Mouse (Mus musculus) liver, embryonic 13.5 days (tissue): Measurements from ENCODE around the gene Foxj1. TPM values are rescaled to one million over a fixed set of nuclear protein-coding genes. Genes with fewer than 3 reads are reported as not detected.

ENCODE experiments used
- ATAC-seq: fragments of 200-750 bp; cut with Nextera tagmentation; 2 replicates; pipeline ENCODE4 v1.8.0; 2017; ENCODE audit warnings: low read depth, mild to moderate bottlenecking, moderate number of reproducible peaks, moderate library complexity
- DNase-seq: peaks from one replicate; pipeline ENCODE4 v3.0.0; 2022
- H3K27ac ChIP-seq: fragments of 300-500 bp; sonication (generic); 2 replicates; pipeline ENCODE4 v1.5.1; 2015; ENCODE audit warnings: moderate library complexity, mild to moderate bottlenecking, inconsistent platforms
- H3K27me3 ChIP-seq: fragments of 300-500 bp; sonication (generic); 2 replicates; pipeline ENCODE4 v1.6.1; 2015; ENCODE audit warnings: mild to moderate bottlenecking, inconsistent platforms
- H3K36me3 ChIP-seq: fragments of 300-500 bp; sonication (generic); 2 replicates; pipeline ENCODE4 v1.6.1; 2015; ENCODE audit warnings: mild to moderate bottlenecking, inconsistent platforms
- H3K4me1 ChIP-seq: fragments of 300-500 bp; sonication (generic); replicated peaks from 2 replicates; pipeline ENCODE4 v1.6.1; 2015; ENCODE audit warnings: inconsistent platforms
- H3K4me2 ChIP-seq: fragments of 300-500 bp; sonication (generic); 2 replicates; pipeline ENCODE4 v1.6.1; 2015; ENCODE audit warnings: inconsistent platforms, mild to moderate bottlenecking, moderate library complexity
- H3K4me3 ChIP-seq: fragments of 300-500 bp; sonication (generic); replicated peaks from 2 replicates; pipeline ENCODE4 v1.5.1; 2015; ENCODE audit warnings: mild to moderate bottlenecking, inconsistent platforms
- H3K9ac ChIP-seq: fragments of 300-500 bp; sonication (generic); 2 replicates; pipeline ENCODE4 v1.6.1; 2015; ENCODE audit warnings: mild to moderate bottlenecking, inconsistent platforms
- H3K9me3 ChIP-seq: fragments of 300-500 bp; sonication (generic); replicated peaks from 2 replicates; pipeline ENCODE4 v1.6.1; 2016; ENCODE audit warnings: inconsistent platforms
- WGBS: fragments of 180-500 bp; shearing (Covaris S2); methylation state at CpG from one replicate; pipeline ENCODE4 v1.1.7; 2015; ENCODE audit not compliant: insufficient replicate concordance; 5-methylcytosine and 5-hydroxymethylcytosine counted together
- polyA plus RNA-seq: library from polyadenylated mRNA; unstranded; fragments of >200 nt; fragmentation: Nextera tagmentation; extraction: Ambion mirVana; gene quantifications from 2 replicates; pipeline ENCODE4 v1.2.1, GENCODE M21; 2015

The Foxj1 gene
- polyA plus RNA-seq, 1 experiment from 2014 or later, result 1.1 TPM

DNA sequence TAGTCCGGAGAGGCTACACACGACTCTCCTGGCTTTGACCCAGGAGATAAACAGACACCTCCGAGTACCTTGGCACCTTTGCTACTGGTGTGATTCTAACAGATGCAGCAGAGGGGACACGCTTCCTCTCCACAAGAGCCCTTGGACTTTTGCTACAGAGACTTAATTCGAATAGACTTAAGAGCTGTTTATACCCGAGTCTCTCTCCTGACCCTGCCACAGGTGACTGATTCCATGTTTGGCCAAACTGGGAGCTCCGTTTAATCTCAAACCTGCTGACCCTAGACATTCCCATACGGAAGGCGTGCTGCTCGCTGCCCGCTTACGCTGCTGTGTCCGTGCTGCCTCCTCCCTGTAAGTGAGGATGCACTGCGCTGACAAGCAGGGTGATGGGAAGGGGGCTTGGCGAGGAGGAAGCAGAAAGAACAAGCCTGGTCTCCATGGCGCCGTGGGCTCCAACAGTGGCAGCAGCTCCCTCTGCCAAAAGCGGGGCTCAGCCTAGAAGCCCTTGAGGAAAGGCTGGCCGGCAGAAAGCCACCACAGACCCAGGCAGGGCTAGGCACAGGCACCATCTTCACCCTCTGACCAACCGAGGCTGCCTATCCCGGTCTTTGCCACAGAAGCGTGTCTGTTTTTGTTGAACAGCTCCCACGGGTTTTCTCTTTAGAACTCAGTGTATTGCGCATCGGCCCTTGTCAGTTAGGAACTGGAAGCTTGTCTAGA lies 7.0 kb upstream of the Foxj1 start:
- ATAC-seq, result no peak

DNA sequence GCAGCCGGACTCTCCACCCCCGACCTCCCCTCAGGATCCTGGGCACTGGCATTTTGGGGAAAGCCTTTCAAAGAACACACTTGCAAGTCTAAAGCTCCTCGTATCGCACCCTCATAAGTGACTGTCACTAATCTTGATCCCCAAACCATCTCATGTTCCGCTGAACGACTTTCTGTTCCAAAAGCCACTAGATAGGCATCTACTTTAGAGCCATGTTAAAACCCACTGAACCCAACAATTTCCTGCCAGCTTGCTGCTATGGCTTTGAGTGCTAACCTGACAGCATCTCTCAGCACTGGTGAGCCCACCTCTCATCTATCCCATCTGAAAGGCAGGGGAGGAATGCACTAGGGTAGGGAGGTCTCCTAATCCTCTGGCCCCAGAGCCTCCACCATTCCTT lies 2.3 kb upstream of the Foxj1 start:
- Histone ChIP-seq H3K36me3 (no peaks in the 10 kb centered on the region), H3K9ac (no peak overlapping the region), H3K4me1 (peaks cover 44% of the 10 kb centered on the region), H3K27ac (no peak overlapping the region), H3K9me3 (no peaks in the 10 kb centered on the region), H3K4me2 (no peak overlapping the region), H3K4me3 (no peak overlapping the region), H3K27me3 (peaks cover 63% of the 10 kb centered on the region)
- ATAC-seq (no peak), DNase-seq (no peak)
- WGBS, result 46% methylated on average over 6 of the region's 6 CpGs

More for the DNA sequence above, 7.0 kb upstream of the Foxj1 start:
- H3K4me2 ChIP-seq, result no peak overlapping the region
- H3K36me3 ChIP-seq, result no peaks in the 10 kb centered on the region
- peaks cover 12% of the 10 kb centered on the region for H3K4me1 ChIP-seq
- no peak overlapping the region for H3K27ac ChIP-seq
- 72% methylated on average over 25 of the region's 25 CpGs for WGBS
- H3K27me3 ChIP-seq, result peaks cover 16% of the 10 kb centered on the region
- no peak for DNase-seq
- no peak overlapping the region for H3K9ac ChIP-seq
- H3K4me3 ChIP-seq, result no peak overlapping the region
- no peaks in the 10 kb centered on the region for H3K9me3 ChIP-seq

DNA sequence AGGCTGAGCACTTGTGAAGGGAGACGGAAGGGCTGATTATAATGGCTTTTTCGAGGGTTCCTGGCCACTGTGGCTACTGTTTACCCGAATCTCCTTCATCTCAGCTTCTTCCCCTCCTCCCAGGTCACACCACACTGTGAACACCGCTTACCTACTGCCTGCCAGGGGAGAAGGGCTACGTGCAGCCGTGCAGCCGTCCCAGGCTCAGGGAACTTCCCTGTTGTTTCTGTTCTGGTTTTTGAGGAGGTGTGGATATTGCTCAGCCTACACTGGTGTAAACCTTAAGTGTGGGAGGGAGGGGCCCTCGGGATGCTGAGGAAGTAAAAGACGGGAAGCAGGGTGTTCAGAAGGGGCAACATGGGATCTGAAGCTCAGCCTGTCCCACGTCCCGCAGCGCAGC lies 1.8 kb upstream of the Foxj1 start:
- Histone ChIP-seq H3K9me3 (no peaks in the 10 kb centered on the region), H3K27me3 (peaks cover 68% of the 10 kb centered on the region), H3K36me3 (no peaks in the 10 kb centered on the region), H3K9ac (no peak overlapping the region; the same call in 1 of the 2 replicates), H3K27ac (no peak overlapping the region), H3K4me1 (peaks cover 47% of the 10 kb centered on the region), H3K4me3 (no peak overlapping the region), H3K4me2 (no peak overlapping the region)
- 53% methylated on average over 12 of the region's 12 CpGs for WGBS
- DNase-seq (no peak), ATAC-seq (no peak)

DNA sequence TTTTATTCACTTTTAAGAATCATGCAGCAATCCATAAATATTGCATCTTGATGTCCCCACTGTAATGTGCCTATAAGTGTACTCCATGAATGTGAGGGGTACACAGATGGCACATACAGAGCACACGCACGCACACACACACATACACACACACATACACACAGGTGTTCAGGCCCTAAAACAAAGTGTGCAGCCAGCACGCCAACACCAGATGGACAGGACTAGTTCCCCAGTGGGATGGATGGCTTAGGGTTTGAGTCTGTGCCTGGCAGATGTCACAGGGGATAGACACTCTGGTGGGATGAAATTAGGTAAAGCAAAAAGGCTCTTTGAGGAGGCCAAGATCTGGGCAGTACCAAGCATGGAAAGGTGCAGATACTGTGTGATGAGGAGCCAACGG lies 1.2 kb upstream of the Foxj1 start:
- Histone ChIP-seq H3K27ac (no peak overlapping the region), H3K4me2 (no peak overlapping the region), H3K36me3 (no peaks in the 10 kb centered on the region), H3K9ac (no peak overlapping the region), H3K9me3 (no peaks in the 10 kb centered on the region), H3K4me3 (0 out of 2 replicates have a peak overlapping the region, but pooled peaks have one; percentile 70), H3K27me3 (peaks cover 74% of the 10 kb centered on the region), H3K4me1 (peaks cover 46% of the 10 kb centered on the region)
- 84% methylated on average over 4 of the region's 4 CpGs for WGBS
- no peak for ATAC-seq
- DNase-seq, result no peak

DNA sequence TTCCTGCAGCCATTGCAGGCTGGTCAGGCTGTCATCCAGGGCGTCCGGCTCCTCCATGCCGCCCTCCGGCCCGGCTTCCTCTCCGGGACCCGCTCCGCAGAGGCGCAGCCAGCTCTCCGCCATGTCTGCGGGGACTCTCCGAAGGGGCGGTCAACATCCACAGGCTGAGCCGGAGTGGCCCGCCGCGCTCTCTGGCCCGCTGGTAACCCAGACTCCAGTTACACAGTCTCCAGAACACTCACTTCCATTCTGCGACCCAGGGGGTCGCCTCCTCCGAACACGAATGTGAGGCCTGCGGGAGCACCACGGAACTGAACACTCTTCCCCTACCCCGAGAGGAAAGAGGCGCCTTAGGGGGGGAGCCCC lies 799 bp downstream of the Foxj1 start:
- peaks cover 74% of the 10 kb centered on the region for H3K27me3 ChIP-seq
- H3K9me3 ChIP-seq, result no peaks in the 10 kb centered on the region
- ATAC-seq (no peak), DNase-seq (no peak)
- no peak overlapping the region for H3K27ac ChIP-seq
- H3K4me1 ChIP-seq, result peaks cover 46% of the 10 kb centered on the region
- WGBS, result 10% methylated on average over 26 of the region's 26 CpGs
- no peaks in the 10 kb centered on the region for H3K36me3 ChIP-seq
- peak overlapping the region; percentile 70 for H3K4me3 ChIP-seq
- peak overlapping the region; percentile 97 for H3K4me2 ChIP-seq
- H3K9ac ChIP-seq, result 0 out of 2 replicates have a peak overlapping the region, but pooled peaks have one; percentile 17

DNA sequence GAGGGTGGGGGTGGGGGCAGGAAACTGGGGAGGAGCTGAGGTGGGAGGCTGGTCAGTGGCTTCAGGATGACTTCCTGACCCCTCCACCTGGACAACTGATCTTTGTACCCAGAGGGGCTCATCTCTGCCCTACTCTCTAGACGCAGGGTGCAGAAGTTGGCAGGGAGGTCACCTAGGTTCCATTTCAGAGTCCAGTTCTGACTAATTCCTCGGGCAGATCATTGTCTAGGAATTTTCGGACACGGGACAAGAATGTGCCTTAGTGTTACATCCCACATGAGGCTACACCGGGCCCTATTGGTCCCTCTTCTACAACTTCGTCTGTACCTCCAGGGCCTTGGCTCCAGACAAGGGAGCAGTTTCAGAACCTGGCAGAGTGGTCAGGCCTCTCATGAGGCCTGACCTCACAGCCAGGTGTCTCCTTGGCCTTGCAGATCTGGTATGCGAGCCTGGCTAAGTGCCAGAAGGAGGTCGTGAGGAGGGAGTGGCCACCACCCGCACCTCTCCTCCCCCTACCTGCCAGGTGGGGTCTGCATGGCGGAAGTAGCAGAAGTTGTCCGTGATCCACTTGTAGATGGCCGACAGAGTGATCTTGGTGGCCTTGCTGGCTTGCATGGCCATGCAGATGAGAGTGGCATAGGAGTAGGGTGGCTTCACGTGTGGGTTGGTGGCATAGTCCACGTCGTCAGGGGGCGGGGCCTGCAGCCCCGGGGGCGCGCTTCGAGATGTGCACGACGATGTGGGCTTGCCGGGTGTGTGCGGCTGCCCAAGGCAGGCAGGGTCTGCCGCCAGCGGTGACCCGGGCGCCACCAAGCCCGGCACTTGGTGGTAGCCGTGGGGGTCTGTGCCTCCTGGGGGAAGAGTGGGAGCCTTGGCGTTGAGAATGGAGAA lies 1.4 kb downstream of the Foxj1 start:
- 19% methylated on average over 31 of the region's 31 CpGs for WGBS
- no peak for DNase-seq
- Histone ChIP-seq H3K9ac (0 out of 2 replicates have a peak overlapping the region, but pooled peaks have one; percentile 17), H3K36me3 (no peaks in the 10 kb centered on the region), H3K4me1 (peaks cover 40% of the 10 kb centered on the region), H3K27me3 (peaks cover 74% of the 10 kb centered on the region), H3K9me3 (no peaks in the 10 kb centered on the region), H3K27ac (peak overlapping the region; percentile 70), H3K4me3 (peak overlapping the region; percentile 70), H3K4me2 (peak overlapping the region; percentile 97)
- no peak for ATAC-seq

DNA sequence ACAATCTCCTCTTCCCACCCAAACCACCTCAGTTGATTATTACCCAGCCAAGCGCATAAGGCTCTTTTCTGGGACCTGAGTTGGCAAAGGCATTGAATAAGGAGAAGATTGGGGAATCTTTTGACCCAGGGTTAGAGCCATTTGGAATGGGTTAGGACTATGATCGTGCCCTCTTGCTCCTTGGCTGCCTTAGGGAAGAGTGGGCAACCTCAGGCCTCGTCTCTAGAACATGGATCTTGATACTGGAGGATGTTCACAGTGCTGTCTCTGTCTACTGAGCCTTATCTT lies 2.3 kb downstream of the Foxj1 start:
- Histone ChIP-seq H3K9me3 (no peaks in the 10 kb centered on the region), H3K4me2 (peak overlapping the region; percentile 97), H3K9ac (no peak overlapping the region), H3K27ac (peak overlapping the region; percentile 70), H3K27me3 (peaks cover 65% of the 10 kb centered on the region), H3K36me3 (no peaks in the 10 kb centered on the region), H3K4me3 (peak overlapping the region; percentile 70; the same call in 1 of the 2 replicates), H3K4me1 (peaks cover 39% of the 10 kb centered on the region)
- WGBS, result 39% methylated on average over 3 of the region's 3 CpGs
- DNase-seq (no peak), ATAC-seq (no peak)

DNA sequence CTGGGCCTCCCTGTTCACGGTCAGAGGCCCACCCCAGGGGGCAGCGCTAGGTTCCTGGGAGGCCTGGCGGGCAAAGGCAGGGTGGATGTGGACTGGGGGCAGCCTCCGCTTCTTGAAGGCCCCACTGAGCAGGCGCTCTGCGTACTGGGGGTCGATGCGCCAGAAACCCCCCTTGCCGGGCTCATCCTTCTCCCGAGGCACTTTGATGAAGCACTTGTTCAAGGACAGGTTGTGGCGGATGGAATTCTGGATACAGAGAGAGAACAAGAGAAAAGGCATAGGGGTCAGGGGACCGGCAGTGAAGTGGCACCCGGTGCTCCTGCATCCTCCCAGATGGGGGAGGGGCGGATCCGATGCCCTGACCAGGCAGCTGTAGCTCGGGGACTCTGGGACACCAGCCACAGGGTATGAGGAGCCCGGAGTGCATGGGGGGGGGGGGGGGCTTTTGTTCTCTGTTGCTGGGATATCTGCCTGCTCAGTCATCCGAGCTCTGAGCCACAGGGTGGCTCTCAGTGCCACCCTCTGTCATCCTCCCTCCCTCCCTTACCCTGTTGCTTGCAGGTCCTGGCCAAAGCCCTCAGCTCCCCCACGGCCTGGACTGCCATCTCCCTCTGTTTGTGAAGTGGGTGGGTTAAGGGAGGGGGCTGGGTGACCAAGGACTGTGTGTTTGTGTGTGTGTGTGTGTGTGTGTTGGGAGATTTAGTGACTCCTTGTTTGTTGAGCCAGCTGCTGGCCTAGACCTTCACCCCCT lies 2.8 kb downstream of the Foxj1 start:
- peaks cover 60% of the 10 kb centered on the region for H3K27me3 ChIP-seq
- H3K27ac ChIP-seq, result peak overlapping the region; percentile 43

DNA sequence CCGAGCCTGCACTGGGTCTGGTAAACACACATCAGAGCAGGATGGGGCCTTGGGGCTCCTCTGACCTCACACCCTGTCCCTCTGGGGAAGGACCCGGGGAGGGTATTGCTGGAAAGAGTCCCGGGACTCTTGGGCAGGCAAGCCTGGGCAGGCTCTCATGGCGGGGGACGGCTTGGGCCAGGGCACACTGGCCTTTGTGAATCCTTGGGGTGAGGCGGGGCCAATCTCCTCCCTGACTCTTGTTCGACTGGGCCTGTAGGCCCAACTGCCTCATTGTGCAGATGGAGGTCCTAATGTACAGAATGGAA lies 5.0 kb downstream of the Foxj1 start:
- Histone ChIP-seq H3K9me3 (no peaks in the 10 kb centered on the region), H3K4me3 (no peak overlapping the region), H3K9ac (no peak overlapping the region), H3K36me3 (no peaks in the 10 kb centered on the region), H3K4me2 (no peak overlapping the region), H3K27ac (no peak overlapping the region), H3K27me3 (peaks cover 38% of the 10 kb centered on the region), H3K4me1 (peaks cover 29% of the 10 kb centered on the region)
- DNase-seq (no peak), ATAC-seq (no peak)
- WGBS, result 64% methylated on average over 7 of the region's 7 CpGs

More for the DNA sequence above, 2.8 kb downstream of the Foxj1 start:
- Histone ChIP-seq H3K4me1 (peaks cover 39% of the 10 kb centered on the region), H3K36me3 (no peaks in the 10 kb centered on the region), H3K4me2 (peak overlapping the region; percentile 26), H3K4me3 (no peak overlapping the region), H3K9me3 (no peaks in the 10 kb centered on the region), H3K9ac (no peak overlapping the region; the same call in 1 of the 2 replicates)
- WGBS, result 52% methylated on average over 18 of the region's 19 CpGs
- ATAC-seq, result peak; percentile 27; the same call in 1 of the 2 replicates
- DNase-seq, result no peak

DNA sequence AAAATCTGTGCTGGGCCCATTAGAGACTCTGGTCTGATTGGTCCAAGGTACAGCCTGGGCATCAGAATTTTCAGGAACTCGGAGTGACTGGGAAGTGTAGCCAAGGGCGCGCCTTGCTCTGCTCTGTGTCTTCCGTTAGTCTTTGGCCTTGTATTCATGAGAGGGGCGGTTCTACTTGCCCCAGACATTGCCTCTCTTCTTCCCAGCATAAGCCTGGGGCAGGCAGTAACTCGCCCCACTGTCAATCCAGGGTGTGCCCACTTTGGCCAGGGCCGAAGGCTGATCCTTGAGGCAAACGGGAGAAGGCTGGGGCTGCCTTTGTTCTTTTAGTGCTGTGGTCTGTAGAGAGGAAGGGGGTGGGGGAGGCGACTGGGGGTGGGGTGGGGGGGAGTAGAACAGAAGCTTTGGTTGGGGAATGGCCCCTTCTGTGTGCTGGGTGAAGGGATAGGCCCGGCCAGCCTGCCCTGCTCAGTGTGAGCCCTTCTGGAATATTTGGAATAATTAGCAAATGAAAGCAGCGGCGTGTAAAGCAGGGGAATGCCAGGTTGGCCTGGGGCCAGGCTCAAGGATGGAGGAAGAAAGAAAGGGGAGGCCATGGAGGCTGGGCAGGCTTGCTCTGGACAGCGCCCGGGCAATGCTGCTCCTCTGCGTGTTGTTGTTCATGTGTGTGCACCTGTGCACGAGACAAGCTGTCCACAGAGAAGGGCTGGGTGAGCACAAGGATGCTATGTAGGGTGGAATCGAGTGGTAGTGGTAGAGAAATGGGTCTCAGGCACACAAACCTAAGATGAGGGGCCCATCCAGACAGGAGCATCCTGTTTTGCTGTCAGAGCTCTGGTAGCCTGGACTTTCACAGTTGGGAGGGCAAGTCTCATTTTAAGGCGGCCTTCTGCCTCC lies 5.6 kb downstream of the Foxj1 start:
- Histone ChIP-seq H3K4me3 (no peak overlapping the region), H3K27ac (no peak overlapping the region), H3K9me3 (no peaks in the 10 kb centered on the region), H3K27me3 (peaks cover 32% of the 10 kb centered on the region), H3K9ac (no peak overlapping the region), H3K4me1 (peaks cover 23% of the 10 kb centered on the region), H3K36me3 (no peaks in the 10 kb centered on the region), H3K4me2 (no peak overlapping the region)
- ATAC-seq, result no peak
- 61% methylated on average over 18 of the region's 18 CpGs for WGBS
- no peak for DNase-seq
